Mouse (Mus musculus) hindlimb bud, embryonic 11.5 days (tissue): ENCODE data around the gene Gm21627.
"Not testable (repeated sequence)": the region's sequence is repeated elsewhere in the genome, so short reads cannot be mapped to it uniquely, and the experiment has no call there.

Source experiments
- DNase-seq: peaks from one replicate; pipeline ENCODE4 v3.0.0-alpha.2; 2012; ENCODE audit warnings: low read depth, low spot score; ENCODE audit errors: extremely low spot score

Gene Gm21627

GRCm38 (mm10) chrY:63228127-63228526 lies at the start of gene Gm21627:
Gene Gm21627 (plus strand): TSS chrY:63228427.
- not testable (repeated sequence) for DNase-seq
